Mouse (Mus musculus) midbrain, embryonic 16.5 days (tissue): ENCODE measurements around the gene Tmem108. TPM values are rescaled to one million over a fixed set of nuclear protein-coding genes. Genes with fewer than 3 reads are reported as not detected.

ENCODE experiments used
- ATAC-seq: fragments of 200-750 bp; cut with Nextera tagmentation; 2 replicates; pipeline ENCODE4 v1.8.0; 2017; ENCODE audit warnings: moderate TSS enrichment
- H3K27ac ChIP-seq: fragments of 300-500 bp; sonication (generic); 2 replicates; pipeline ENCODE4 v1.5.1; 2014; ENCODE audit warnings: mild to moderate bottlenecking, low read length, mixed read lengths
- H3K27me3 ChIP-seq: fragments of 300-500 bp; sonication (generic); 2 replicates; pipeline ENCODE4 v1.6.1; 2014; ENCODE audit warnings: low read depth, low read length, mixed read lengths; ENCODE audit not compliant: control insufficient read depth, insufficient read depth
- H3K36me3 ChIP-seq: fragments of 300-500 bp; sonication (generic); 2 replicates; pipeline ENCODE4 v1.6.1; 2014; ENCODE audit warnings: mild to moderate bottlenecking, low read length, moderate library complexity, mixed read lengths; ENCODE audit not compliant: control insufficient read depth, insufficient read depth
- H3K4me1 ChIP-seq: fragments of 300-500 bp; sonication (generic); 2 replicates; pipeline ENCODE4 v1.6.1; 2014; ENCODE audit warnings: mild to moderate bottlenecking, low read length, mixed read lengths; ENCODE audit not compliant: control insufficient read depth, insufficient read depth
- H3K4me2 ChIP-seq: fragments of 300-500 bp; sonication (generic); 2 replicates; pipeline ENCODE4 v1.6.1; 2014; ENCODE audit warnings: mild to moderate bottlenecking, low read length, mixed read lengths
- H3K4me3 ChIP-seq: fragments of 300-500 bp; sonication (generic); 2 replicates; pipeline ENCODE4 v1.5.1; 2014; ENCODE audit warnings: low read depth, mild to moderate bottlenecking, low read length, moderate library complexity, mixed read lengths
- H3K9ac ChIP-seq: fragments of 300-500 bp; sonication (generic); 2 replicates; pipeline ENCODE4 v1.6.1; 2014; ENCODE audit warnings: low read depth, low read length, mixed read lengths
- H3K9me3 ChIP-seq: fragments of 300-500 bp; sonication (generic); replicated peaks from 2 replicates; pipeline ENCODE4 v1.6.1; 2014; ENCODE audit warnings: mild to moderate bottlenecking, low read length, mixed read lengths; ENCODE audit not compliant: control insufficient read depth, poor library complexity, severe bottlenecking
- WGBS: fragments of 180-500 bp; shearing (Covaris S2); extraction: QIAGEN DNeasy Blood & Tissue Kit; methylation state at CpG from one replicate; pipeline ENCODE4 v1.1.7; 2014; 5-methylcytosine and 5-hydroxymethylcytosine counted together
- polyA plus RNA-seq: library from polyadenylated mRNA; unstranded; fragments of >200 nt; fragmentation: Nextera tagmentation; extraction: Ambion mirVana; gene quantifications from 2 replicates; pipeline ENCODE4 v1.2.1, GENCODE M21; 2015

Tmem108 gene
- polyA plus RNA-seq, 1 experiment from 2014 or later = 28.9 TPM

DNA sequence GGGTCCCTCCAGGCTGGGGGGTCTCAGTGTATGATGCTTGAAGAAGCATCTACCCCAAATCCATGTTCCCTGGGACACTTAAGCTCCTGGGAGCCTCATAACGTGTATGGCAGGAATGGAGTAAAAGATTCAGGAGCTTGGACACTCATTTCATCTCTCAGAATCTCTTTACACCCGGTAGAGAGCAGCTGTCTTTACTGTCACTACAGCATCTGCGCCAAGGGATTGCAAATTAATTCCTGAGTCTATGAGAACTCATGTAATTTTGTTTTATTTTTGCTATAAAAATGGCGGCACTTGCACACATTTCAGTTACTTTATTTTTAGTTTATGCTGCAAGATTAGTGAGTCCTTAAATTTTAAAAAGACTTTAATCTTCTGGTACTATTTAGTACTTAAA is 22.6 kb downstream of the Tmem108 start:
- WGBS = 83% methylated on average over 4 of the region's 4 CpGs
- Histone ChIP-seq H3K9me3 (no peaks in the 10 kb centered on the region; the same call in 1 of the 2 replicates), H3K27me3 (no peaks in the 10 kb centered on the region), H3K27ac (no peak overlapping the region), H3K4me2 (no peak overlapping the region), H3K4me3 (no peak overlapping the region), H3K9ac (no peak overlapping the region), H3K36me3 (no peaks in the 10 kb centered on the region), H3K4me1 (peaks cover 3% of the 10 kb centered on the region; the same call in 1 of the 2 replicates)
- ATAC-seq = no peak

DNA sequence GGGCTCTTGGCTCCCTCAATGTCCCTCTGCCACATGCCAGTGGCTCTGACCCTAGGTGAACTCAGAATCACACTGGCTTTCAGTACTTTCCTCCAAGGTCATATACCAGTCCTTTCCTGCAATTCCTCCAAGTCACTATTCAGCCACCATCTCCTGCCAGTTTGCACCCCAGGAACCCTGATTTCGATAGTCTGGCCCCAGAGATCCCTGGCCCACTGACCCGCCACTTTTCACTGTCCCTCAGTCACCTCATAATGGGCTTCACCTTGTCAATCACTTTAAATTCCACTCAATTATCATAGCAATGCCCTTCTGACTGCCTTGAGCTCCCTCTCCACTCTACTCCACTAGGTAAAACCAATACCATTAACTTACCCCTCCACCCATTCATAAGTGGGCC is 31.9 kb downstream of the Tmem108 start:
- H3K4me3 ChIP-seq = no peak overlapping the region
- no peaks in the 10 kb centered on the region for H3K4me1 ChIP-seq
- no peak for ATAC-seq
- no peaks in the 10 kb centered on the region for H3K36me3 ChIP-seq
- no peak overlapping the region for H3K27ac ChIP-seq
- no peak overlapping the region for H3K9ac ChIP-seq
- H3K4me2 ChIP-seq = no peak overlapping the region
- no peaks in the 10 kb centered on the region for H3K9me3 ChIP-seq
- 71% methylated on average over 2 of the region's 2 CpGs for WGBS
- H3K27me3 ChIP-seq = no peaks in the 10 kb centered on the region

GRCm38 (mm10) chr9:103726751-103727462 is 34.7 kb downstream of the Tmem108 start:
- H3K4me3 ChIP-seq = no peak overlapping the region
- no peak overlapping the region for H3K9ac ChIP-seq
- no peak for ATAC-seq
- no peak overlapping the region for H3K4me2 ChIP-seq
- no peaks in the 10 kb centered on the region for H3K27me3 ChIP-seq
- no peak overlapping the region for H3K27ac ChIP-seq
- H3K36me3 ChIP-seq = no peaks in the 10 kb centered on the region
- 52% methylated on average over 16 of the region's 16 CpGs for WGBS
- H3K9me3 ChIP-seq = no peaks in the 10 kb centered on the region
- H3K4me1 ChIP-seq = no peaks in the 10 kb centered on the region

GRCm38 (mm10) chr9:103725497-103725896 is 36.1 kb downstream of the Tmem108 start:
- 83% methylated on average over 7 of the region's 7 CpGs for WGBS
- ATAC-seq = no peak
- Histone ChIP-seq H3K27me3 (no peaks in the 10 kb centered on the region), H3K4me3 (no peak overlapping the region), H3K9me3 (no peaks in the 10 kb centered on the region), H3K9ac (no peak overlapping the region), H3K4me2 (no peak overlapping the region), H3K27ac (no peak overlapping the region), H3K36me3 (no peaks in the 10 kb centered on the region; the same call in 1 of the 2 replicates), H3K4me1 (no peaks in the 10 kb centered on the region)

- no peak overlapping the region for H3K4me3 ChIP-seq
- no peak for ATAC-seq
- H3K4me2 ChIP-seq = no peak overlapping the region
- no peak overlapping the region for H3K9ac ChIP-seq
- no peaks in the 10 kb centered on the region for H3K27me3 ChIP-seq
- 84% methylated on average over 3 of the region's 3 CpGs for WGBS
- no peaks in the 10 kb centered on the region for H3K9me3 ChIP-seq
- no peak overlapping the region for H3K27ac ChIP-seq
- H3K4me1 ChIP-seq = no peaks in the 10 kb centered on the region
- no peaks in the 10 kb centered on the region; the same call in 1 of the 2 replicates for H3K36me3 ChIP-seq
Observed at GRCm38 (mm10) chr9:103721486-103721885, 40.2 kb downstream of the Tmem108 start.

DNA sequence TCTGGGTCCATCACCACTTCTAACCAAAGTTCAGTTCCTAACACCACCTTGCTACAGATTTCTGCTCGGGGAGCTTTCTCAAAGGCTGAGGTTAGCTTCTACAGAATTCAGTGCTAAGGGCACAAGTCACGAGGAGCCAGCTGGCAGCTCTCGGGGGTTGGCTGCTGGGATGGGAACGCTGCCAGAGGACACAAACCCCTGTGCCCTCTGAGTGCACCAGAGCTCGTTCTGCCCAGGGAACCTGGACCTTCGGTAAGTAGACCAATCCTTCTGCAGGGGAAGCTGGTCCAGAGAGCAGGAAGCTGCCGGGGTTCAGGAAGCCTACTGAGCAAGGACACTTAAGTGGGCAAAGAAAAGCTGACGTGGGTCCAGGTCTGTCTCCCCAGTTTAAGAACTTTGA is 40.6 kb downstream of the Tmem108 start:
- H3K27ac ChIP-seq = no peak overlapping the region
- no peak for ATAC-seq
- no peak overlapping the region for H3K4me3 ChIP-seq
- no peaks in the 10 kb centered on the region for H3K4me1 ChIP-seq
- H3K4me2 ChIP-seq = no peak overlapping the region
- H3K9ac ChIP-seq = no peak overlapping the region
- H3K27me3 ChIP-seq = no peaks in the 10 kb centered on the region
- H3K9me3 ChIP-seq = no peaks in the 10 kb centered on the region
- 80% methylated on average over 8 of the region's 8 CpGs for WGBS
- H3K36me3 ChIP-seq = no peaks in the 10 kb centered on the region; the same call in 1 of the 2 replicates

DNA sequence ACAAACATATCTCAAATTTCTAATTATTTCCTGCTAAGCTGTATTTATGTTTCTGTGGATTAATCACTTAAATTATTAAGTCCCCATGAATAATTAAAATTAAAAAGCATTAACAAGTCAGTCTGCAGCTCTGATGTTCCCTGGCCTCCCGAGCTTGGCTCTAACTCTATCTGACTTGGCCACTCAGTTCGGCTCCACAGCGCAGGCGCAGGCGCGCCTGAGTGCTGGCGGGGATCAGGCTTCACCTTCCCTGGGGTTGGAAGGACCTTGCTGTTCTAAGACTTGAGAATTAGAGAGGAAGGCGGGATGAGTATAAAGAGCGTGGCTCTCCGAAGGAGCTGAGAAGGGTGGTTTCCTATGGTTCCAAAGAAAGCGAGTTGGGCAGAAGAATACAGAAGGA is 41.6 kb downstream of the Tmem108 start:
- no peak for ATAC-seq
- Histone ChIP-seq H3K9me3 (no peaks in the 10 kb centered on the region), H3K4me1 (no peaks in the 10 kb centered on the region)

DNA sequence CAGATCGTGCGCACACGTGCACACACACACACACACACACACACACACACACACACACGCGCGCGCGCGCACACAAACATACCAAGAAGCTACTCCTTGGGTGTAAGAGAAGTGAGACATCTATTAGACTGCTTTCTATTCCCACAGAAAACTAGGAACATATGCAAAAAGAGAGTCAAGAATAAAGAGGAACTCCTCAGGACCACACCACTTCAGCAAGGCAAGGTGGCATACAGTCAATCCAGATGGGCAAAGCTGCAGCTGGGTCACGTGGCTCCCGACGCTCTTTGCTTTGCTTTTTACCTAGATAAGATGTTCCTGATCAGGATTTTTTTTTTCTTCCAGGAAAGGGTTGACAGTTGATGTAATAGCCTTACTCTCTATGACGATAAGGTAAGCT is 45.6 kb downstream of the Tmem108 start:
- H3K27me3 ChIP-seq = no peaks in the 10 kb centered on the region
- ATAC-seq = no peak
- no peaks in the 10 kb centered on the region for H3K4me1 ChIP-seq
- no peaks in the 10 kb centered on the region for H3K36me3 ChIP-seq
- no peak overlapping the region for H3K4me3 ChIP-seq
- no peak overlapping the region for H3K4me2 ChIP-seq
- no peak overlapping the region for H3K9ac ChIP-seq
- H3K27ac ChIP-seq = no peak overlapping the region
- no peaks in the 10 kb centered on the region for H3K9me3 ChIP-seq
- WGBS = 97% methylated on average over 13 of the region's 13 CpGs

More for the DNA sequence above, 41.6 kb downstream of the Tmem108 start:
- H3K9ac ChIP-seq = no peak overlapping the region
- H3K27ac ChIP-seq = no peak overlapping the region
- H3K4me2 ChIP-seq = no peak overlapping the region
- no peak overlapping the region for H3K4me3 ChIP-seq
- H3K36me3 ChIP-seq = no peaks in the 10 kb centered on the region; the same call in 1 of the 2 replicates
- no peaks in the 10 kb centered on the region for H3K27me3 ChIP-seq
- 83% methylated on average over 11 of the region's 11 CpGs for WGBS

DNA sequence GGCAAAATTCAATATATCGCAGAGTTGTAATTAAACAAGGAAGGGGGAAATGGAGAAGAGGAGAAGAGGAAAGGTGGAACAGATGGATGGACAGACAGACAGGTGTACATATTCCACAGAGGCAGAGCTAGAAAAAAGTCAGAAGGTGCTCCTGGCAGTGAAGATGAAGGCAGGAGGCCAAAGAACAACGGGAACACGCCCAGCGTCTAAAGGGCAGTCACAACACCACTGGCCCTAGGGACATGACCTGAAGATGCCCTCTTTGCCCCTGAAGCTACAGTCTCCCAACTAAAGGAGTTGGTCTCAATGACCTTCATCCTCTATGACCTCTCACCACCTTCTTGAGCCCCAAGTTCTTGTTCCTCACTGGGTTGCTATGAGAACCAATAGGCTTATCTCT is 46.3 kb downstream of the Tmem108 start:
- H3K4me3 ChIP-seq = no peak overlapping the region
- no peaks in the 10 kb centered on the region for H3K4me1 ChIP-seq
- H3K27me3 ChIP-seq = no peaks in the 10 kb centered on the region
- no peak overlapping the region for H3K27ac ChIP-seq
- H3K4me2 ChIP-seq = no peak overlapping the region
- H3K36me3 ChIP-seq = no peaks in the 10 kb centered on the region
- 97% methylated on average over 4 of the region's 4 CpGs for WGBS
- H3K9ac ChIP-seq = no peak overlapping the region
- no peak for ATAC-seq
- H3K9me3 ChIP-seq = no peaks in the 10 kb centered on the region
